Mouse (Mus musculus) CD4-positive naive resting alpha-beta T cell, adult 76 days (primary cell): Measurements from ENCODE around the gene Mcemp1. TPM values are rescaled to one million over a fixed set of nuclear protein-coding genes. Genes with fewer than 3 reads are reported as not detected.

Source experiments
- total RNA-seq: library from RNA; stranded (reverse); gene quantifications from one replicate; pipeline ENCODE4 v1.2.4, GENCODE M21; 2023

Mcemp1 gene
- total RNA-seq = 0.38 TPM

DNA sequence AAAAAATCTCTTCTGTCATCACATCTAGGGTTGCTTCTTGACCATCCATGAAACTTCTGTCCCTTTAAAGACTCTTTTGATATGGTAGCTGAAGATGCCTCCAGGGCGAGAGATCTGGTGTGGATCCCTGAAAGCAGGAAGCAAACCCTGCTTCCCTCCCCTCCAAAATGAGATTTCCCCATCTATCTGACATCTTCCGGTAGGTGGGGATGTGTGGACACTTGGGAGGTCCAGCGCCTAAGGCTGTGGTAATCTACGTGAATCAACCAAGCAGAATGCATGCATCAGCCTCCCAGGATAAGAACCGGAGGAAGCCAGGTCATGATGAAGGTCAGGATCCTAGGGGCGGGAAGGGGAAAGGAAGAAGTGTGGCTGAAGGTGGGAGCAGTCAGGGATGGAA is at the start of gene Mcemp1:
Gene Mcemp1, plus strand, starts transcription at position 248 of the 400 bp plus-strand sequence.

DNA sequence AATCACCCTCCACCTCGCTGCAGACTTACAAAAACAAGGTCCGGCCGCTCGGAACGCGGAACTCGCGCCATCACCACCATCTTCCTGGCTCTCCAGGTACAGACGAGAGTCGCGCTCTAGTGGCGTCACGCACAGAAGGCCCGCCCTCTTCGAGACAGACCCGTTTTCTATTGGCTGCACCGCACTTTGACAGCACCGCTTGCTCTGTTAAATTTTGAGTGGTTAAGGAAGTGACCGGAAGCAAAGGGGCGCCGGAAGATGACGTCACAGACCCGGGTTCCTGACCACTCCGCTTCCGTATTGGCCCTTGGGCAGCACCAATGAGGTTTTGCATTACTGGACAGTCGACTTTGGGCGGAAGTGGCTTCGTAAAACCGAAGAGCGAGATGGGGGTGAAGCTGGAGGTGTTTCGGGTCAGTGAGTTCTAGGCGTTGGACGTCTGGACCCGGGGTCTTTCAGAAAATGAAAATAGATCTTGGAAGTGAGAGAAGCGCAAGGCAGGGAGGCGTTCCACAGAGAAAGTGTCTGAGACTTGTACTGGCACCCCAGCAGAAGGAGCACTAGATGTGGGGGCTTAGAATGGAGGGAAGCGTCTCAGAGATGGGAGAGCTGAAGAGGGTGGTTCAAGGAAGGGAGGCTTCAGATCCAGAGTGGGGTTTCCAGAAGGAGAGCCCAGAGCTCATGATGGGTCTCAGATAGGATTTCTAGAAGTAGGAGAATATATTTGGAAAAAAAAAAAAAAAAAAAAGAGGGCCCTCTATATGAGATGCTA is 44.2 kb upstream of the Mcemp1 start, which contains the start of the genes Xab2 and Pet100:
Gene Xab2, minus strand, starts transcription at position 118 of the 772 bp plus-strand sequence.
Gene Pet100, plus strand, starts transcription at position 350 of the 772 bp plus-strand sequence.

DNA sequence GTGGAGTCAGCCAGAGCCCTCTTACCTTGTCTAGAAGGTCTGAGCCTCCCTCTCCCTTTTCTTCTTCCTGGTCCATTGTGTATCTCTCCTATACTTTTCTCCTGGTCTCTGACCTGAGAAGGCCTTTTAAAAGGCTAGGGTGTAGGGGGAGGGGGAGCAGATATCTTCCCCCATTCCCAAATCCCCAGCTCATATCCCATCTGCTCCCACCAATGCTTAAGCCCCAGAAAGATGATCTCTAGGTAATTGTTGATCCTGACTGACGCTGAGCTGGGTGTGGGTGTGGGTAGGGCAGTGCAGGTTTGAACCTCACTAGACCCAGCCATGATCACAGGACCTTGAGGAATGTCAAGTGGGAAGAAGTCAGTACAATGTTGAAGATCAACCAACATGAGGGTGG is 40.1 kb upstream of the Mcemp1 start, which contains the start of gene Pcp2:
Gene Pcp2, minus strand, starts transcription at position 101 of the 400 bp plus-strand sequence.

DNA sequence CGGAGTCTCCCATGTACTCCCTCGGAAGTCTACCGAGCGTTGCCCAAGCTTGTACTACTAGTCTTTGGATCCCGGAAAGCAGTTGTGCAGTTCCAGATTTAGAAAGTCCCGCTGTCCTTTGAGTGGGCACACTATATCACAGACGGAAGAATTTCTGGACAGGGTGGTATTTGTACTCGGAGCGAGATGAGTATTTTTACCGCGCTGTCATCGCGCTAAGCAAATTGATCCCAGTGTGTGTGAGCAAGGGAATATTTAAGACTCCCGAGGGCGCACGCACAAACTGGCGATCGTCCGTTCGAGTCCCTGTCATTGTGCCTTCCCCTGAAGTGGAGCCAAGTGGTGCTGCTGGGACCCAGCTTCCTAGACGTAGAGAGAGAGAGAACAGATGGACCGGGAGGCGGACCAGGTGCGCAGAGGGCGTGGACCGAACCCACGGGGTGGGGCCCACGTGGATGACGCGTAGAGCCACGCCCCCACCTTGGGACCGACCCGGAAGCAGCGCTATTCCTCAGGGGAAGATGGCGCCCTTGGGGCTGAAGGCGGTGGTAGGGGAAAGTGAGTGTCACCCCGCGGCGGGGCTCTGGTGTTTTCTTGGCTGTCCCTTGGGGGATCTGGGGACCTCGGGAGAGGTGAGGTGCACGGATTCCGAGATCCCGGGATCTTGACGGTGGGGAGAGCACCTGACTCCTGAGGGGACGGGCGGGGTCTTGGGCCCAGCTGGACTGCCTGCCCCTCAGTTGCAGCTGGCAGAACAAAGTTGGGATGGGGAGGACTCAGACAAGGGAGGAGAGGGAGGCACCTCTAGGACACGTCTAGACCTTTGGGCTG is 34.7 kb upstream of the Mcemp1 start, which contains the start of gene Stxbp2:
Gene Stxbp2, plus strand, starts transcription at position 309 of the 831 bp plus-strand sequence.

DNA sequence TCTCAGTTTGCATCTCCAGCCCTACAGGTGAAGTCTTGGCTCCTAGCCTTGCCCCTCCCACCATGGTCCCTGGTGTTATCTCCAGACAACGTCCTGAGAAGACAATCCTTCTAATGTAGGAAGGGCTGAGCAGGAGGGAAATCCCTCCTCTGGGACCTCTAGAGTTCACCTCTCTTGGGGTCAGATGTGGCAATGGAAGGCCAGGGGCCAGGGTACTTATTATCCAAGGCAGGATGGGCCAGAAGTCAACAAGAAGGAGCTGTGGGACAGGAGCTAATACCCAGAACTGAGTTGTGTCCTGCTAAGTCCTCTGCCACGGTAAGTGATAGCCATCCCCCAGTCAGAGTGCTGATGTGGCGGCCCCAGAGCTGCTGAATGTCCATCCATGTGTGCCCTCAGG is 10.0 kb upstream of the Mcemp1 start, which contains the start of gene Retn:
Gene Retn, plus strand, starts transcription at position 245 of the 400 bp plus-strand sequence.

DNA sequence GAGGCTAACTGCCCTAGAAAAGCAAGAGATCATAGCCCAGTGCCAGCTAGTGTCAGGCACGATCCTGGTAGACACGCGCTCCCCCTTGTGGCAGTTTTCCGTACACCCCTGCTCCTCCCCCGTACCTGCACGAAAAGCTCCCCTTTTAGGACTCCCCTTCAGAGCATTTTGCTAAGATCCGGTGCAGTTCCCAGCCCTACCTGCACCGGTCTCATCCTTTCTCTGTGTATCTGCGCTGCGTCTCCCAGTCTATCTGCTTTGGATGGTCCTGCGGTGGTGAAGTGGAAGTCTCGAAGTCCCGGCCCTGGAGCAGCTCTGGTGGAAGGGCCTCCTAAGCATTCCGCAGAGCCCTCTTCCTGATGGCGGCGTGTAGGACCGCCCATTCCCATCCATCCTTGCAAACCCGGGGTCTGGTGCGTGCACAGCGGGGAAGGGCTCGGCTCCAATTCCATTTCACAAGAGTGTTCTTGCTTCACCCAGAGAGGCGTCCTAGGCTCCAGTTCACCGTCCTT is 6.5 kb downstream of the Mcemp1 start, which contains the start of gene Fcor:
Gene Fcor, minus strand, starts transcription at position 383 of the 512 bp plus-strand sequence.

DNA sequence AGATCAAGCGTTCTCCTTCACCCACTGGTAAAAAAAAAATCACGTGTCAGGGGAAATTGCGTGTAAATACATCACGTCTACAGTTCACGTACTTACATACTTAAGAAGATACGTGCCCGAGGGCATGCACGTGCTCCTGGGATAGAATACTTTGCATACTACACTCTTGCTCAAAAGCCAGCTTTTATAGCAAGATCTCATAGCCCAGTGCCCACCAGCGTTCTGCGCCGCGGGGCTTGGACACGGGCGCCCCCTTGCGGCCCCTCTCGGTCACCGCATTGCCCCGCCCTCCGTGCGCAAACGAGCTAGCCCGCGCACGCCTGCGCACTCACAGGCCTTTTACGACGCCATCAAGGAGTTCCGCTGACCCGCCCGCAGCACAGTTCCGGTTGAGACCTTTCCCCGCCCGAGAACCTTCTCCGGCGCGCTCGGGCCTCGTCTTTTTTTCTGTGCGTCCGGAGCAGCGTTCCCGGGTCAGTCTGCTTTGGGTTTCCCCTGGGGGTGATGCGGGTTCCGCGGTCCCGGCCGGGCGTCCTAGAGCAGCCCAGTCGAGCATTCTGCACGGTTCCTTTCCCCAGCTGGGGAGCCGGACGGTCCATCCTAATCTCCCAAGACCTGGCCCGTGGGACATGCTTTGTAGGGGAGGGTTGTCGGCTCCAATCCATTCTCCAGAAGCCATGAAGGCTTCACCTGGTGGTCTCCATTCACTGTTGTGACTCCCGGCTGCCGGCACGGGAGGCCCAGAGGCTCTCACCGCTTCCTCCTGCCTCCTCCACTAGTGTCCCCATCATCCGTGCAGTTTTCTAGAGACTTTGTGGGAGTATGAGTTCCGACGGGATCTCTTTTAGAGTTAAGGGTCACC is 10.8 kb downstream of the Mcemp1 start, which contains the start of gene Trappc5:
Gene Trappc5, plus strand, starts transcription at position 169 of the 862 bp plus-strand sequence.

DNA sequence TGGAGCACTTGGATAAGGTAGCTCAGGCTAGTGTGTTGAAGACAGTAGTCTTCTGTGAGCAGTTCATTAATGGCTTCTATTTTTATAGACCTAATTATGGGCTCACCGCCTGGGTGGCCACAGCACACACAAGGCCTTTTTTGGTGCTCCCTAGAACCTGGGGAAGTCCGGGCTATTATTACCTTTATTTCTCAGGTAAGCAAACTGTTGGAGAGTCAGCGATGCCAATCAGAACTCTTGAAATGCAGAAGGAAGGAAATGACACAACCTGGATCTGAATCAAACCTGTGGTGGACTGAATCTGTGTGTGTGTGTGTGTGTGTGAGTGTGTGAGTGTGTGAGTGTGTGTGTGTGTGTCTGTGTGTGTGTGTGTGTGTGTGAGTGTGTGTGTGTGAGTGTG is 28.6 kb downstream of the Mcemp1 start, which contains the start of gene Fcer2a:
Gene Fcer2a, minus strand, starts transcription at position 55 of the 400 bp plus-strand sequence.

Other genes with a start within 250 kb of the Mcemp1 start
- gene Pex11g, start 198.1 kb upstream of the Mcemp1 start, total RNA-seq = 0.79 TPM
- gene Tex45, start 194.9 kb upstream of the Mcemp1 start, total RNA-seq = 13.0 TPM
- 4.0 TPM for gene Zfp358, start 172.6 kb upstream of the Mcemp1 start, total RNA-seq
- gene Mcoln1, start 165.3 kb upstream of the Mcemp1 start, total RNA-seq = 68.8 TPM
- 46.8 TPM for gene Pnpla6, start 150.4 kb upstream of the Mcemp1 start, total RNA-seq
- not detected for gene C330021F23Rik, start 97.8 kb upstream of the Mcemp1 start, total RNA-seq
- gene Camsap3, start 78.5 kb upstream of the Mcemp1 start, total RNA-seq = not detected
- 91.9 TPM for gene Xab2, start 44.4 kb upstream of the Mcemp1 start, total RNA-seq
- gene Pet100, start 44.2 kb upstream of the Mcemp1 start, total RNA-seq = 32.2 TPM
- gene Pcp2, start 40.2 kb upstream of the Mcemp1 start, total RNA-seq = not detected
- gene Stxbp2, start 34.8 kb upstream of the Mcemp1 start, total RNA-seq = 186 TPM
- gene Retn, start 10.0 kb upstream of the Mcemp1 start, total RNA-seq = not detected
- not detected for gene Fcor, start 6.6 kb downstream of the Mcemp1 start, total RNA-seq
- gene Trappc5, start 10.5 kb downstream of the Mcemp1 start, total RNA-seq = 14.5 TPM
- 42.6 TPM for gene Fcer2a, start 28.4 kb downstream of the Mcemp1 start, total RNA-seq
- not detected for gene Clec4g, start 54.9 kb downstream of the Mcemp1 start, total RNA-seq
- gene Cd209a, start 83.2 kb downstream of the Mcemp1 start, total RNA-seq = 2.2 TPM
- gene Cd209e, start 188.6 kb downstream of the Mcemp1 start, total RNA-seq = not detected
- gene Cd209d, start 212.8 kb downstream of the Mcemp1 start, total RNA-seq = not detected